Mouse (Mus musculus): ENCODE measurements around the gene Pdia4. TPM values are rescaled to one million over a fixed set of nuclear protein-coding genes. Genes with fewer than 3 reads are reported as not detected.
A peak's percentile ranks its signal among the peaks of the same experiment; 100 is the strongest.
"Not testable (repeated sequence)": the region's sequence is repeated elsewhere in the genome, so short reads cannot be mapped to it uniquely, and the experiment has no call there.

Pdia4 gene
- total RNA-seq, 4 experiments from 2014 or later: 55.5 to 94.5 (median 72.9) TPM

DNA sequence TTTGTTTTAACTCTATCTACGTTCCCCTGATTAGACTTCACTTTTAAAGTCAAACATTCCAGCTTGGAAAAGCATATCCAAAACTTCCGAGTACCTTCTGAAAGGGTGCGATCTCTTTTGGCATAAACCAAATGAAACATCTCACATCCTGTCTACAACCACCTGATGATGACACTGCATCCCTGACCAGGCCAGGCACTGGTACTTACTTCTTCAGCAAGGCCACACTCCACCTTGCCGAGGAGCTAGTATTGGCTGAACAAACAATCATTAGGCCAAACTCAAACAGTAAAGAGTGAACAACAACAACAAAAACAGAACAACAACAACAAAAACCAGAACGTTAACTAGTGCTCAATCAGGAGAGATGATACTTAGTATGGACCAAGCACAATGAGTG, 1.9 kb downstream of the Pdia4 start:
- no peak for DNase-seq (ENCODE audit: low spot score in 2 of 2)

DNA sequence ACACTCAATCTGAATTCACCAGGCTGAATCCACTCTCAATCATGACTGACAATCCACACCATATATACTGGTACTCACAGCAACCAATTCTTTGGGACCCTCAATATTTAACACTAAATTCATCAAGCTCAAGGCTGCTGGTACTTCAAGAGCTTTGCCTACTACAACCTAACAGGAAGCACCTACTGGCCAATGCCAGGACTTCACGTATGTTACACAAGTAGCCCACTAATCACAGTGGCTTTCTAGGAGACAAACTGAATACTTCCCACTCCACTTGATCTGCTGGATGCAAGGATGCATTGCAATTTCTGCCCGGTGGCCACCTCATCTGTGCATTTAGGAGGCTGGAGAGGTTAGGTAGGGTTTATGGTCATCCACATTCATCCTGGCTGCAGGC, 3.0 kb downstream of the Pdia4 start:
- no peak for DNase-seq (ENCODE audit: low spot score in 2 of 2)

DNA sequence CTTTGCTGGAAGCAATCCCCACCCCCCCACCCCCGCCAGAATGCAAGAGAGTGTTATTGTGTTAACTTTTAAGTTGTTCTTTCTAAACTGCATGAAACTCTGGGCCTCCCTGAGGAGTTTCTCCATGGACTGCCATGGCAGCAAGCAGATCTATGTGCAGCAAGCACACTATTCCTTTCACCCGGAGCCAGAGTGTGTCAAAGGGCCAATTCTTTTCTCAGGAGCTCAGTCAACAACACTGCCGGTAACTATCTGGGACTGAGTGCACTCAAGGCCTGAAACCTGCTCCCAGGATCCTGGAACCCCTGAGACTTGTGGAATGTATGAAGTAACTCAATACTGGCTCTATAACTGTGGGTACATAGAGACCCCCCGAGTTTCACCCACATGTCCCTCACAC, 4.2 kb downstream of the Pdia4 start:
- DNase-seq (ENCODE audit: low spot score in 2 of 2): no peak

DNA sequence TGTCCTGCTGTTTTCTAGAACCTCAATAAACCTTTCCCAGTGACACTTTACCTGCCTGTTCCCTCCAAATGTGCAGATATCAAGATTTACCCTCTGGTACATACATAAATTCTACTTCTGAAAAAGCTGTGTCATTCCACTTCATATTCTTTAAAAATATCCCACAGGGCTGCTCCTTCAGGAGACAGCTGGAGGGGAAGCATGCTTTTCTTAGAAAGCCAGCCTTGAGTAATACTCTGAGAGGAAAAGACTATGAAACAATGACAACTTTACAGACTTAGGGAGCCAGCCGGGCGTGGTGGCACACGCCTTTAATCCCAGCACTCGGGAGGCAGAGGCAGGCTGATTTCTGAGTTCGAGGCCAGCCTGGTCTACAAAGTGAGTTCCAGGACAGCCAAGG, 4.7 kb downstream of the Pdia4 start:
- no peak for DNase-seq (ENCODE audit: low spot score in 2 of 2)

DNA sequence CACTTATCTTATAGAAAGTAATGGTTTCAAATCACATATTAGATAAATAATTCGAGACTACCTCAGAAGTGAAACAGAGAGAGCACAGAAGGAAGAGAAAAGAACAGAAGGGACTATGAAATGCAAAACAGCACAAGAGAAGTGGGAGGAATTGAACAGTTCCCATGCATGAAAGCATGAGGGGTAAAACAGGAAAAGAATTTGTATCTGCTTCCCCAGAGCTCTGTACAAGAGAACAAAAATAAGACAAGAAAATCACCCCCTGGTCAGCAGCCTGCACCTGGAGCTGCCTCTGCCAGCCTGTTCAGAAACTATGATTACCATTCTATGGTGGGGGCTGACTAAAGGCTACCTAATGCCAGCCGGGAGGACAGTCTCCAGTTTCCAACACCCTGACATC, 5.8 kb downstream of the Pdia4 start:
- DNase-seq (ENCODE audit: low spot score in 2 of 2): no peak

DNA sequence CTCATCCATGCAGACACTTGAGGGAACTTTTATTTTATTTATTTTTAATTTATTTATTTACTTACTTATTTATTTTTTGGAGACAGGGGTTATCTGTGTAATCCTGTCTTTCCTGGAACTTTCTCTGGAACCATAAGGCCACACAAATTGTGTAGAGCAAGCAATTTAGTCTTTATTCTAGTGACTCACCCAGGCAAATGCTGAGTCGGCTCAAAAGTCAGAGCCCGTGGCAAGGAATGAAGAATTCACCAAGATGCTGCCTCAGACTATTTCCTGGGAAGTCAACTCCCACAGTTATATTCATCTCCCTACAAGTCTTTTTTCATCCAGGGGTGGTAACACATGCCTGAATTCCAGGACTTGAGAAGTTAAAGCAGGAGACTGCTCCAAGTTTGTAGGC, 7.7 kb downstream of the Pdia4 start:
- DNase-seq (ENCODE audit: low spot score in 2 of 2): no peak

DNA sequence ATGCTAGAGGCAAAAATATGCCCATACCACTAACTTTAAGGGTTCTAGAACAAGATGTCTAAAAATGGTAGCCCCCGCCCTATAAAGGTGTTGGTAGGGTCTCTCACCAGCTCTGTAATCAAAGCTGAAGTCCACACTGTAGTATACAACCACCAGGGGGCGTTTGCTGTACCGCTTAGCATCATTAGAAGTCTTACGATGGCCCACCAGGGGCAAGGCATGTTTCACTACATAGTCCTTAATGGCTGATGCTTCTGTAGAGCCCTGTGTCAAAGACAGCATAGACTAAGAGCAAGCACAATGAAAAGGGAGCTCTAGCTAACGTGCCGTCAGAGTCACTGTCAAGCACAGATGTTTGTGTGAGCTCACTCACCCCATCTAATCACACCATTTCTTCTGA, 14.2 kb downstream of the Pdia4 start:
- peak in 1 of 2 experiments; percentile 34 for DNase-seq (ENCODE audit: low spot score in 2 of 2)

DNA sequence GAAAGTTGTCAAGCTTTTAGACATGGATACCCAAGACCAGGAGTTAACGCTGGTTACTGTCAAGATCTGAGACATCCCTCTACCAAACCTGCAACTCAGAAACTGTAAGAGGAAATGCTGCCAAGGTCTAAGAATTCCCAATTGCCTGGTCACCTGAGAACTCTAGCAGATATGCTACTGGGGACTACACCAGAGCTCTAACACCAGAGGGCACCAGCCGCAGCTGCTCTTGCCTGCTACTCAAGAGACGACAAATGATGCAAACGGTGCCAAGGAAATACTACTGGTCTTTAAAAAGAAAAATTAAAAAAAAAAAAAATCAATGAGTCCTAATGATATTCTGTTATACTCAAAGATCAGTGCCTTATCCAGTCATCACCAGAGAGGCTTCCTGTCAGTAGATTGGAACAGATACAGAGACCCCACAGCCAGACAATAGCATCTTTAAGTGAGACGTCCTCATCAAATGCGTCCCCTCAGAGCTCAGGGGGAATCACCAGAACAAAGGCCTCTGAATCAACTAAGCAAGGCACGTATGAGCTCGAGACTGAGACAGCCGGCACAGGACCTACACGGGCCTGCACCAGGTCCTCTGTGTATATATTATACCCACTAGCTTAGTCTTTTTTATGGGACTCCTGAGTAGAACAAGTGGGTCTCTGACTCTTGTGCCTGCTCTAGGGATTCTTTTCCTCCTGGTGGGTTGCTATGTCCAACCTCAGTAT, 19.0 kb downstream of the Pdia4 start:
- DNase-seq (ENCODE audit: low spot score in 2 of 2): no peak

DNA sequence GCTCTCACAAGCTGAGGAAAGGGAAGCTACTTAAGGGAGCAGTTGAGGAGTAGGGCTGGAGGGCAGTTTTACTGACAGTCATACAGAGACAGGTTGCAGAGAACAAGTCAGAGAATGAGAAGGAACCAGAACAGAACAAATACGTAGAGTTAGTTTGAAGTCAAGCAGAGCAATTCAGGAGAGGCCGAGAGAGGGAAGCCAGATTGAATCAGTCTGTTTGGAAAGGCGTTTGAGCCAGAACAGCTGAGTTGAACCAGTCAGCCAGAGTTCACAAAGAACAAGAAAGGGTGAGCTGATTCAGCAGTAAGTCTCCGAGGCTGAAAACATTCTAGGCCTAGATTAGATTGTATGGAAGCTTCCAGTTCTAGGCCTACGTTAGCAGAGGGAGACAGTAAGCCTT, 19.9 kb downstream of the Pdia4 start:
- DNase-seq (ENCODE audit: low spot score in 2 of 2): no peak

DNA sequence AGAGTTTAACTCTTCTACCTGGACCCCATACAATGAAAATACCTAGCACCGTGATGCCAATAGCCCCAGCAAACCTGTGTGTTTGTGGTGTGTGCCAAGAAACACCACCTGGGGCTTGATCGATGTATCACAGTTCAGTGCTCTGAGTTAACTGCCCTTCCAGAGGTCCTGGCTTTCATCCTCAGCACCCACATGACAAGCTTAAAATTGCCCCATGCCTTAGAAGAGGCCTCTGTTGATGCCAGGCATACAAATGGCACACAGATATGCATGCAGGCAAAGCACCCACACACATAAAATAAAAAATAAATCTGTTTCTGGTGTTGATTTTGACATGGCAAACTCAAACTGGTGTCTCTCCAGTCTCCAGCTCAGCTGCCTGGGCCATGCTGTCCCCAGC, 20.7 kb downstream of the Pdia4 start:
- DNase-seq (ENCODE audit: low spot score in 2 of 2): no peak

DNA sequence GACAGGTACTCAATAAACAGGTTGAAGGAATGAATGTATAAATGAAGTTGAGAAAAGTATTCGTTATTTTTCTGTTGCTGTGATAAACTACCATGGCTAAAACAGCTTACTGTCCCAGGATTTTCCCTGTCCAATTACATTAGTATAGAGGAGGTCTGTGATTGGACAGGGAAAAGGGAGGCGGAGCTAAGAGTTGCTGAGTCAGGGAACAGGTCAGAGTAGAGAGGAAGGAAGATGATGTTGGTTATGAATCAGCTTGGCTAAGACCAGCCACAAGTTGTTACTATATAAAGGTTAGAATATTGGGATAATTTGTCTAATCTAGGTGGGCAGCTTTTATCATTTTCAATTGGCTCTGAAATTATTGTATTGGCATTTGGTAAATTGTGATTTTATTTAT, 22.5 kb downstream of the Pdia4 start:
- no peak for DNase-seq (ENCODE audit: low spot score in 2 of 2)

DNA sequence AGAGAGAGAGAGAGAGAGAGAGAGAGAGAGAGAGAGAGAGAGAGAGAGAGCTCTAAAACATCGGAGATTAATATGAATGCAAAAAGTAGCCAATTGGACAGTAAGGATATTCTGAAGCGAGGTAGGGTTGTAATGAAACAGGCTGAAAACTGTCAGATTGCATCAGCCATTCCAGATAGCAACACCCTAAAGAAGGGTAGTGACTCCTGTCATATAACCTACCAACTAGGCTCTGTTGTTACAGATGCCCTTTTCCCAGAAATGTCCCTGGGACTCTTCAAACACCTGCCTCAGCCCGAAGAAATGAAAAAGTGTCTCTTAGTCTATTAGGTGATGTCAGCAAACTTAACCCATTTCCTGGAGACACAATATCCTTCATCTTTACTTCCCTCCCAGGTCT, 24.4 kb downstream of the Pdia4 start:
- no peak for DNase-seq (ENCODE audit: low spot score in 2 of 2)

DNA sequence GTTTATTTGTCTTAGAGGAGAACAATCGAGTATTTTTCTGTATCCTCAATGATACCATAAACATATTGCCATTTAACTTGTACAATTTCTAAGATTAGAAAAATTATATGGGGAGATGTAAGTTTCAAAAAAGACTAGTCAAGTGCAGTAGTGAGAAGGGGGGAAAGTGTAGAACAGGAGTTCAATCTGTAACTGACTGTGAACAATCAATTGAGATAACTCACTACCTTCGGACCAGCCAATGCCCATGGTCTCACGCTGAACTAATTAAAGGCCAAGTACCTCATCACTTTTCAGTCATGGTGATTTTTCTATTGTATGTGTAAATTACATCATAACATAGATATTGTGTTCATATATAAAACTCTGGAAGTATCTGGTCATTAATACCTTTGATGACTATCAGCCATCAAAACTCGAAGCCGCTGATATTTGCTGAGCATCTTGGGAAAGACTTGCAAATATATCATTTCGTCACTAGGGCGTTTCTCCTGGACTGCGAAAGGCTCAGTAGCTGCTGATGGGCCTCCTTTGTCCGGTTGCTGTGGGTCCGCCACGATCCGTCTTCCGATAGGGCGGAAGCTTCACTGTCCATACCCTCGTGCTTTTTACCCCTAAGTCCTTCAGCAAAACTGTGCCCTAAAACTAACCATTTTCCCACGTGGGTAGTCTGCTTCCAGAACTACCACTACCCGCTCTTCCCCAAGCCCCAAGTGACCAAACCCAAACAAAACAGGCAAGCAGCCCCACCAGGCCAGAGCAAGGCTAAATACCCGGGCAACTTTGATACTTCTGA, 25.1 kb downstream of the Pdia4 start:
- DNase-seq (ENCODE audit: low spot score in 2 of 2): peak; percentile 86 to 88

DNA sequence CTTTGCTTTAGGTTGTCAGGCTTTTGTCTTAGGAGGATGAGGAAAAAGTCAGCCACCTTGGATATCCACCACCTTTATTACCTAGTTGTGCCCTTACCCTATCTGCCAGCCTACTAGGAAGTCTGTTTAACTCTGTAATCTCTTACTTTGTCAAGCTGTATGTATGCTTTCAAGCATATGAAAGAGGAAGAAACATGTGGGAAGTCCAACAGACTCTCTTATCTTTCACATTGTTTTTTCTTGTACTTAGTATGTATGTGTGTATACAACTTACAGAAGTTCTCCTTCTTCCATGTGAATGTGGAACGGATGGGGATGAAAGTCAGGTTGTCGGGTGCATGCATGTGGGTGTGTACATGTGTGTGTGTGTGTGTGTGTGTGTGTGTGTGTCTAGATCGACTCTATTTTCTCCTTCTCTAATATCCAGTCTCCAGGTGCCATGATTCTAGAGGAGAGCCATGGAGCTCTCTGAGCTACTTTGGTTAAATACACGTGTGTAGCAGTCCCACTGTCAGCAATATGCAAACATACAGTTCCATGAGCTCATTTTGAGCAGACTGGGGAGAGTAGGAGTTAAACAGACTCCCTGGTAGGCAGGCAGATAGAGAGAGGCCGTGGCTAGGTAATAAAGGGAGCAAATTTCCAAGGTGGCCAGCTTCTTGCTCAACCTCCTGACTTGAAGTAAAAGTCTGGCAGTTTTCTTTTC, 28.4 kb downstream of the Pdia4 start:
- no peak for DNase-seq (ENCODE audit: low spot score in 2 of 2)

DNA sequence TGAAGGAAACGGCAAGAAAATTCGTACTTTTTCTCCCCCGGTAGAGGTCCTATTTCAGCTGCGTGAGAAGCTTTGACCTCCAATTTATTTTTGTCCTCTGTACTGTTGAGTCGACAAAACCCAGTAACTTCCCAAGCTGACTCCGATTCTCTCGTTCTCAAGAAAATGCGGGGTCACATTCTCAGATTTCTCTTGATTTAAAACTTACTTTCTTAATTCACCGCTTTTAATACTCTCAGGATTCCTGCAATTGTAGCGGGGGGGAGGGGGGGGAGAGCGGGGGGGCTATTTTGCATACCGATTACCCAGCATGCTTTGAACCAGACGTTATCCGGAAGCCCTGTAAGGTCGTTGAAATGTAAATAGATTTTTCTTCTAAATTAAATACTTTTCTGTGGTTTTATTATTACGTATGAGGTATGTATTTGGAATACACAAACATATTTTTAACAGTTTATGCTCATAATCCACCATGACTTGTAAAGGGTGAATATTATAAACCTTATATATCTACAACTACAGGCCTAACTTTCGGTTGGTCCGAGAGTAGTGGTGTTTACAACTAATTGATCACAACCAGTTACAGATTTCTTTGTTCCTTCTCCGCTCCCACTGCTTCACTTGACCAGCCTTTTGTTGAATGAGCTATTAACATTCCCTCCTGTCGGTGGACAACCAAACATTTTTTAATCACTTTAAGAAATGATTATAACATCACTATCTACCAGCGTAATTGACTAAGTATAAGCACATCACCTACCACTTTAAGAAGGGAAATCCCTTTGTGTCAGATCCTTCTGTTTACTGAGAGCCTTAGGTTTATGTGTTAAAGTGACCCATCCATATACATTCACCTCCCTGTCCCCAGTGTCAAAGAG, 31.9 kb downstream of the Pdia4 start:
- peak in 1 of 2 experiments; percentile 33 for DNase-seq (ENCODE audit: low spot score in 2 of 2)

DNA sequence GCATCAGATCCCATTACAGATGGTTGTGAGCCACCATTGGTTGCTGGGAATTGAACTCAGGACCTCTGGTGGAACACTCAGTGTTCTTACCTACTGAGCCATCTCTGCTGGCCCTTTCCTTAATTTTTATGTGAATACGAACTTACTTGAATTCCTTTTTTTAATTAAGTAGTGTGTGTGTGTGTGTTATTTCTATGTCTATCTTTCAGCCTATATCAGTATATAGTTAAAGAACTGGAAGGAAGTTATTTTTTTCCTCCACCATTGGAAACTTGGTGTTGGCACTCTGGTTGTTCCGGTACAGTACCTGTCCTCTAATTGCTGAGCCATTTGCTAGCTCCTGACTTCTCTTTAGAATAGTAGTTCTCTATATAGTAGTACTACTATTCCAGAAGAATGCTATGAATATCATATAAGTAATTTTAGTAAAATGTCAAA, 32.6 kb downstream of the Pdia4 start:
- no peak for DNase-seq (ENCODE audit: low spot score in 2 of 2)

DNA sequence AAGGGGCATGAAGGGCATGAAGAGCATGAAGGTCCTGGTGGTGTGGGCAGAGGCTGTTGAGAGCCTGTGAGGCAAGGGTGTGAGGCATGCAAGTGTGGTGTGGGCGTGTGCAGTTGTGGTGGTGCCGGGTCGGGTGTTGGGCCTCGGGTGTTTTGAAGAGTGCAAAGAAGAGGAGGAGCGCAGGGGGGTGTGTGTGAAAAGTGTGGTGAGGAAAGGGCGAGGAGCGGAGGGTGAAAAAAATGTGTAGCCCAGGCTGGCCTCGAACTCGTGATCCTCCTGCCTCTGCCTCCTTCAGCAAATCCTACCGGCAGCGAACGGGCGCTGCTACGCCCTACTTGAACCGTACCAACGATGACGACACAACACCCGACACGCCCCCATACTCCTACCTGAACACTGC, 41.5 kb downstream of the Pdia4 start:
- DNase-seq (ENCODE audit: low spot score in 2 of 2): peak in 1 of 2 experiments; percentile 13

DNA sequence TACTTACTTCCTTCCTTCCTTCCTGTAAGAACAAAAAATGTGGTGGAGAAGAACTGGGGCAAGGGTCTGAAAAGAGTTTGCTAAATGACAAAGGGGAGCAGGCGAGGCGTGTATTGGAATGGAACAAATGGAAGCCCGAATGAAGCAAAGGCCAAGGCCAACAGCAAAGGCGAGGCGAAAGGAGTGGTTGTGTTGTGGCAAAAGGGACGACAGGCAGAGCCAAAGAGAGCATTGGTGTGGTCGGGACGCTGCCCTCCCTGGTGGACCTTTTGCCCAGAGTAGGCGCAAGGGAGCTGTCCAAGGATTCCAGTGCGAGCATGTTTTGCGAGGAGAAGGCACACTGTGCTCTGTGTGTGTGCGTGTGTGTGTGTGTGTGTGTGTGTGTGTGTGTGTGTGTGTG, 42.1 kb downstream of the Pdia4 start:
- peak in 1 of 2 experiments; percentile 3 for DNase-seq (ENCODE audit: low spot score in 2 of 2)

DNA sequence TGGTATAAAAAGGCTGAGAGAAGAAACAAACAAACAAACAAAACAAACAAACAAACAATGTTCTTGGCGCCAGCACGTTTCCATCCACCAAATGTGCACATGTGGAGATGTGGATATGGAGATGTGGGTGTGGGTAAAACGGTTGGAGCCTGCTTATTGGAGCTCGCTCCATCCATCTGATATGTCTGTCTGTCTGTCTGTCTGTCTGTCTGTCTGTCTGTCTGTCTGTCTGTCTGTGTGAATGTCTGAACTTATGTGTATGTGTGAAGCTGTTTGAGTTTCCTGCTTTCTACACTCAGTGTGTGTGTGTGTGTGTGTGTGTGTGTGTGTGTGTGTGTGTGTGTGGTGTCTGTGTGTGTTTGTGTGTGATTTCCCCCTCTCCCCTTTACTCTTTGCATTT, 43.4 kb downstream of the Pdia4 start:
- peak in 1 of 2 experiments; percentile 27 for DNase-seq (ENCODE audit: low spot score in 2 of 2)

DNA sequence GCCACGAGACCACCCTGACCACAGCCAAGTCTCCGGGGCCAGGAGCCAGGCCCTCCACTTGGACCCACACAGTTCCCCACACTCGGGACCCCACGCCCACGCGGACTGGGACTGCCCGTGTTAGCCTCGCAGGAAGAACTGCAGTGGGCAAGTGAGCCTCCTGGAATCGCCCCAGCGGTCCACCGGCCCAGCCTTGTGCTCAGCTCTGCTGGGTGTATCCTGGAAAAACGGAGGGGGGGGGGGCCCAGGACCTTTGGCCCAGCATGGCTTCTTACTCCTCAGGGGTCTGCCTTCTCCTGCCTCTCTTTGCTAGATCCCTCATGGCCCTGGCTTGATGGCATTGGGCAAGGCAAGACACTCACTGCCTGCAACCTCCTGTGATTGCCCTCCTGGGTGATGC, 44.7 kb downstream of the Pdia4 start:
- DNase-seq (ENCODE audit: low spot score in 2 of 2): not testable (repeated sequence)

DNA sequence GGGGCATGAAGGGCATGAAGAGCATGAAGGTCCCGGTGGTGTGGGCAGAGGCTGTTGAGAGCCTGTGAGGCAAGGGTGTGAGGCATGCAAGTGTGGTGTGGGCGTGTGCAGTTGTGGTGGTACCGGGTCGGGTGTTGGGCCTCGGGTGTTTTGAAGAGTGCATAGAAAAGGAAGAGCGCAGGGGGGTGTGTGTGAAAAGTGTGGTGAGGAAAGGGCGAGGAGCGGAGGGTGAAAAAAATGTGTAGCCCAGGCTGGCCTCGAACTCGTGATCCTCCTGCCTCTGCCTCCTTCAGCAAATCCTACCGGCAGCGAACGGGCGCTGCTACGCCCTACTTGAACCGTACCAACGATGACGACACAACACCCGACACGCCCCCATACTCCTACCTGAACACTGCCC, 45.9 kb downstream of the Pdia4 start:
- not testable (repeated sequence) for DNase-seq (ENCODE audit: low spot score in 2 of 2)
